Mouse (Mus musculus) 3134 (cell line): Measurements from ENCODE around the gene Hes6.

ENCODE experiments used
- DNase-seq: peaks from one replicate; pipeline ENCODE4 v3.0.0-alpha.2; 2011; ENCODE audit warnings: low spot score; ENCODE audit not compliant: insufficient read length; ENCODE audit errors: extremely low read depth

The Hes6 gene

GRCm38 (mm10) chr1:91413898-91414594 is at the start of gene Hes6:
TSS of gene Hes6 (minus strand) at chr1:91414038.
- DNase-seq: peak; percentile 56

GRCm38 (mm10) chr1:91463336-91463995 is 49.6 kb upstream of the Hes6 start:
- DNase-seq: no peak

DNA sequence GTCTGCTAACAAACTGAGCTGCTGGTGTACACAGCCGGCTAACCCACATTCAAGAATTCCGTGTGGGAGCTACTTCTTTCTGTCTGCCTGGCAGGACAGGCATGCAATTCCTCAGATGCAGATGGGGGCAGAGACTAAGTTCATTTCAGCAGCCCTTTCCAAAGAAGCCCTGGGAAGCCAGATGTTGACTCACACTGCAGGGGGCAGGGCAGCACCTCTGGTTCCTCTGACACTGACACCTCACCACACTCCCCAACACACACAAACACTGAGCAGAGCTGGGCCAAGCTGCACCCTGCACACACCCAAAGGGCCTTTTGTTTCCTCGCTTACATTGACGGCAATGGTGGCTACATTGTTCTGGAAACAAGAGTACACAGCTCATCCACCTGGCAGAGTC is 46.7 kb upstream of the Hes6 start:
- DNase-seq: peak; percentile 46

DNA sequence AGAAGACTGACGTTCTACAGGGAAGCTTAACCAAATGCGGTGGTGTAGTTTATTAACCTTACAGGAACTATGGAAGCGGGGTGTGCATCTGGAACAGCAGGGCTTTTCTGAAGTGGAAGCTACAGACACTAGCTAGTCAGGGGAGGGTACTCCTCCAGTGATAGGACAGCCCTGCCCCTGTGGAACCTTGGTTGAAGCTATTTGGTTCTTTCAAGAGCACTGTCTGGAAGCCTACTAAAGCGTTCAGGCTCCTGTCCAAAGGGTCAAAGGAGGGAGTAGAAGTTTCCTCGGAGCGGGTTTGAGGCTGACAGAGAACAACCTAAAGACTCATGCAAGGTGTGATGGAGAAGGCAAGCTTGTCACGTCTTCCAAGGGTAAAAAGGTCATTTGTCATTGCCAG is 46.2 kb upstream of the Hes6 start:
- no peak for DNase-seq

- DNase-seq: peak; percentile 100
Measured at GRCm38 (mm10) chr1:91459059-91459809, 45.4 kb upstream of the Hes6 start, which contains the start of gene Per2. TSS of gene Per2 (minus strand) at chr1:91459324.

DNA sequence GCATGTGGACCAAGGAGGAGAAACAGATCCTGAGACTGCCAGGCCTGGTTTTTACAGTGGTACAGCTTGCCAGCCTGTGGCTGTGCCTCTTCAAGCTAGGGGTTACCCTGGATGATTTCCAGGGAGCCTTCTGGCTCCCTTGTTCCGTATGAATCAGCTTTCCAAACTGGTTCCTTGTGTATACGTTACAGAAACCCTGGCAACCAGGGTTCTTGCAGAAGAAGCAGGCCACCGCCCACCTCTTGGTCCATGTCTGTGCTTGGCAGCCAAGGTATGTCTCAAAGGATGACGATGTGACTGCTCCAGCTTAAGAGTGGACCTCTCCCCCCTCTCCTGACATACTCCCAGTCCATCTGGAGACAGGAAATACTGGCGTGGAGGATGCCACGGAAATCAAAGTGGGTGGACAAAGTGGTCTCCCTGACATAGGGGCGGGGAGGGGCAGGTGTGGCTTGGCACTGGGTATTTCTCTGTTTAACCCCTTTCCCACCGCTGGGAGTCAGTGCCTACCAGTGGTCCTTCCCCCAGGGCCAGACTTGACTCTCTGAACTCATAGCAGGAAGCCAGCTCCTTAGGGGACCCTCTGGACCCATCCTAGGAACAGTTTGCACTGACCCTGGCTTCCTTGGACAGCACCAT is 44.5 kb upstream of the Hes6 start:
- peak; percentile 83 for DNase-seq

- DNase-seq: peak; percentile 64
Measured at GRCm38 (mm10) chr1:91457698-91458097, 43.9 kb upstream of the Hes6 start.

DNA sequence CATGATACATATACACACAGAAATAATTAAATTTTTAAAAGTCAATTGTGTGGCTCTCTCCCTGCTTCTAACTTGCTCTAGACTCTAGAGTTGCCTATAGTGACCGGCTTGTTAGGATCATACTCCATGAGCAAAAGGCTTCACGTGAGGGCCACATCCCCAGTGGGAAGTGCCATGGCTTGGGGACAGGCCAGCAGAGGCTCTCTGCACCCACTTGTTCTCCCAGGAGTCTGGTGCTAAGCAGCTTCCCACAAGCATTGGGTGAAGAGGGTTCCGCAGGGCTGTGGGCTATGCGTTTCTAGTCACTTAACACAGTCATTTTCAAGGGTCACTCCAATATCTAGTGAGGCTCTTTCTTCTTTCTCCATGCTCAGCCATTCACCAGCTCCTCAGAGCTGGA is 43.3 kb upstream of the Hes6 start:
- no peak for DNase-seq

DNA sequence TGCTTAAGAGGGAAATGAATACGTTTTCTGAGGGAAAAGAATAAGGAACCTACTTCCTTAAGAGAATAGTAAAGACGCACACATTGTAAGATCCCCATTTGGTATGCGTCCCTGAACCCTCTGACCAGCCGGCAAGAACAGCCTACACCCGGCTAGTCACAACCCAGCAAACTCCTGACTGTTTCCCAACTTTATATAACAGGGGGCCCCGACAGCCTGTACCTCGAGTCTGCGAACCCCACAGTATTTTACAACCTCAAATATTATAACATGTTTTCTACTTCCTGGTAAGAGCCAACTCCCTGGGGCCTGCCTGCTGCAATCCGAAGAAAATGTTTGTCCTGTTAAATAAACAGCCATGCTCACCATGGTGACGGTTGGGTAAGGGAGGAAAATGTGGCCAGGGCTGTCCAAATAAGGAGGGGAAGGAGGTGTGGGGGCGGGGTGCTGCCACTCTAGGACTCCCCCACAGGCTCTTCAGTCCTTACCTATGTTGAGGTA is 42.5 kb upstream of the Hes6 start:
- DNase-seq: peak; percentile 57

DNA sequence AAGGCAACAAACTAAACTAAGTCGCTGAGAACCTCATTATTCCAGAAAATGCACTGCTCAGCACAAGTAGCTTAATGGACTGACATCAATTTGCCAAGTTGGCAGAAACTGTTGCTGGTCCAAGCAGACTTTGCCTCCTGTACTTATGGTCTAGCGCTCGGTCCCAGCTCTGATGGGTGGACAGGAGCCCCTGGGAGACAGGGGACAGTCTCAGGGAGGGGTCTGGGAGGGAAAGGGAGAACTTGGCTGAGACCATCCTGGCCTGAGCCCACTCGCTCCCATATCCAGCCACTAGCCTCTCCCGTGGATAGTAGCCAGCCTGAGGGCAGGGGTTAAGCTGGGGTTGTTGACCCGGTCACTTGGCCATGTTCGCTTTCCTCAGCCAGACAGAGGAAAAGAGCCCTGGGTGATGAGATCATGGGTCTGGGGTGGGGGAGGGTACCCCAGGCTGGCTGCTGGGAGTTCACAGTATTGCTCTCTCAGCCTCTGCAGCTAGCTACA is 41.9 kb upstream of the Hes6 start:
- peak; percentile 46 for DNase-seq

DNA sequence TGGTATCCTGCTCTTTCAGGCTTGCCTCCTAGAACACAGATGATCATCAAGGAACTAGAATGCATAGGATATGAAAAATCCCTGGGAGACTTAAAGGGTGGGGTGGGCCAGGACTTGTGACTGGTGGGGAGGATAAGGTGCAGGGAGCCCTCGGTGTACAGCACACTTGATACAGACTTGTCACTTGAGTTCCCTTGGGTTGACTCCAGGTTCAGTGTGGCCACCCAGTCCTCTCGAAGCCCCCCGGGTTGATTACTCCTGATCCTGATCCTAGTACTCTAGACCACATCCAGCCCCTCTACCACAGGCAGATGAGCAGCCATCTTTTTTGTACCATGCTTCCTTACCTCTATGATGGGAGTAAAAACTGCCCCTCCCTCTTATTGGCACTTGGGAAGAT is 41.1 kb upstream of the Hes6 start:
- no peak for DNase-seq

GRCm38 (mm10) chr1:91454366-91454765 is 40.5 kb upstream of the Hes6 start:
- no peak for DNase-seq

DNA sequence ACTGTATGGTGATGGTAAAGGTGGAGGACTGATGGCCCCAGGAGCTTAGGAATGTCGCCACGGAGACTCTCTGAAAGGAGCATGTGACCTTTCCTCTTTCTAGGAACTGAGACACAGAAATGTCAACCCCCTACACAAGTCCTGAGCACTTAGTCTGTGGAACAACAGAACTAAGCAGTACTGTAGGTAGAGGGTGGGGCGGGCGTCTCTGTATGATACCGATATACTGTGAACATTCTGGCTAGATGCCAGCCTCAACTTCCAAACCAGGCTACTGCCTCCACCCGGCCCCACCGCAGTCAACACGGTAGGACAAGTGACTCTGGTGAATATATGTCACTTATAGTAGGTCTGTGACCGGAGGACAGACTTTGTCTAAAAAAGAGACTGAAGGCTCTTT is 40.1 kb upstream of the Hes6 start:
- no peak for DNase-seq

DNA sequence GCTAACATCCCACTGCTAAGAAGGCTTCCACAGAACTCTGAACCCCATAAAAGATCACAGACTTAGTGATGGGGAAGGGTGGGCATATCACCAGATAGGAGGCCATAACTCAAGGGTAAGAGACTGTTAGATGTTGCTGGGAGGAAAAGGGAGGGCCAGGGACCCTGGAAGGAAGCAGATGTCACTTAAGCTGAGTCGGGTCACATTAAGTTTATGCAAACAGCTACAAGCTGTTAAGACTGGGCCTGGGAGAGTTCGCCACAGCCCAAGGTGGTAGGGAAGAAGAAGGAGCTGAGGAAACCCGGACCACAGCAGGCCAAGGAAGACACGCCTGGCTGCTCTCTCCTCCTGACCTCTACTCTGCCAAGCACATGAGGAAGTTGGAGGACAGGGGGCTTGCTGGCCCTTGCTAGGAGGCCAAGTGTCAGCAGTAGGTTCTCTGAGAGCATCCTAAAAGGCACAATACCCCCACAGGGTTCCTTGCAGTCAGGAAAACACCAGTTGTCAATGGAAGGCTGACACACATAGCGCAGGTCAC is 37.8 kb upstream of the Hes6 start:
- DNase-seq: no peak

DNA sequence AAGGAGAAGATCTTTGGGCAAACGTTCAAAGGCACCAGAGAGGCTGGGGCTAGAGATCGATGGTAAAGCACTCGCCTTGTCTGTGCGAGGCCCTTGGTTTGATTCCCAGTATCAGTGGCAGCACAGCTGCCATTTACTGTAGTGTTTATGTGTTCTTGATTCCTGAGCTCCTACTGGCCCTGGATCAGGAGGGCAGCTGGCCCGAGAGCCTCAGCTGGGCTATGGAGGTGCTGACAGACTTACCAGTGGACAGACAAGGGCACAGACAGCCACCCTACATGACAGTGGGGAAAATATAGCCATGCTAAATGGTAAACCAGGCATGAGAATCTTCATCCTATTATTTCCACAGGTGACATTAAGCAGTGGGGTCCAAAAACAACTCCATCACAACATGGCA is 37.0 kb upstream of the Hes6 start:
- DNase-seq: no peak

DNA sequence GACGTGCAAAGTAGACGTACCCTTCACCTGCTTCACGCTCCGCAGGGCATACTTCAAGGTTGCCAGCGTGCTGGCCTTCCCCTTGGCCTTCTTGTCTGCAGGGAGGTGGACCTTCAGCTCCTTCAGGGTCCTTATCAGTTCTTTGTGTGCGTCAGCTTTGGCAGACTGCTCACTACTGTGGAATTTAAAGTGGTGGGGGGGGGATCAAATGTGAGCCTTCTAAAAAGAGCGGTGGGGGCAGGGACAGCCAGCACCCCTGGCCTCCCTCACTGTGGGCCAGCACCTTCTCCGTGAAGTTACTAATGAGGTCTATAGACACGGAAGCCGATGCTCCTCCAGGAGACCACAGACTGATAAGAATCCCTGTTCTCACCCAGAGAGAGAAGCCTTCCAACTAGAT is 34.9 kb upstream of the Hes6 start:
- DNase-seq: no peak

- no peak for DNase-seq
Measured at GRCm38 (mm10) chr1:91446511-91446910, 32.7 kb upstream of the Hes6 start.

DNA sequence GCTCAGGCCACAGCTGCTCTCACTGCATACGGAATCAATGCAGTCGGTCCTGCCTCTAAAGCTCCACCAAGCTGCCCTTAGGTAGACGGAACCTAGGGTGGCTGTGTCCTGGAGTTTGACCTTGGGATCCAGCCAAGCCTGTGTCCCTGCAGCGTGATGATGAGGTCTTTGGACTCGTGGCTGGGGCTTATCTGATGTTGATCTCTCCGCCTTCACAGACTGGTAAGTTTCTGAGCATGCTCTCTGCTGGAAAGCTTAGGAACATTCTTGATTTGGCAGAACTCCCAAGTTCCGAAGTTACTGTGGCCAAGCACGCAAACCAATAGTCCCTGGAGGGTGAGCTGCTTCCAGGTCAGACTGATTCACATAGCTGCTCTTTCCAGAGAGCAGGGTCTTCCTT is 32.2 kb upstream of the Hes6 start:
- DNase-seq: peak; percentile 76

DNA sequence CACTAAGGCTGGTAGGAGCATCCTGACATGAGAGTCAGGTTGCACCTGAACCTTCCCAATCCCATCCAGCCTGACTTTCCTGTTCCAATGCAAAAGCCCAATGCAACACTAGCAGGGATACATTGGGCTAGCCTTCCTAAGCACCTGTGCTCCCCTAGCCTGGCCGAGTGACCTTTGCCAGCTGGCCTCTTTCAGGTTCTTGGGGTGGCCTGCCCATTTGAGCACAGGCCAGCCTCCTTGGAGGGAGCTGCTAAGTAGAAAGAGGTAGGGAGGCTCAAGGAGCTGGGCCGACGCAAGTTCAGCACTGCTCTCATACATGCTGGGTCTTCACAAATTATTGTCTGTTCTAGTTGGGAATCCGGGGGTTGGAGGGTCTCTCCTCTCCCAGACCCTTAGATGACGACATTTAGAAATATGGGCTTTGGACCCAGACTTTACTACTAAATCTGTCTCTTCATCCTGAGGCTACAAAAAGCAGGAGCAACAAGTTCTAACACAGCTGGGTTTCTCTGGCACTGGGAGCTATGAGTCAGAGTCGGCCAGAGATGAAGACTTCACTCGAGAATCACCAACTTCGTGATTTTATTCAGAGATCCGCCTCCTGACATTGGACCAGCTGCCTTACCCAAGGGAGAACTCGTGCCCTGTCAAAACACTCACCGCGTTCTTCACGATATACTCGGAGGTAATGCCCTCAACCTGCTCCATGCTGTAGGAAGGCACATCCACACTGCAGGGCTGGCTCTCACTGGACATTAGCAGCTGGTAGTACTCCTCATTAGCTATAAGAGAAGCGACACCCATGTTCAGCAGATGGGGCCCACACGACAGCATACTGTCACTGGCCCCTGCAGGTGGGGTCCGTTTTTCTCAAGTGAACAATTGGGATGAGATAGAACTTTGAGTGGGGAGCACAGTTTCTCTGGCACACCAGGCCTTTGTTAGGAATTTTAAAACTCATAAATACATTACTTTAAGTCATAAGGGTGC is 31.3 kb upstream of the Hes6 start:
- DNase-seq: peak; percentile 40
